Mouse (Mus musculus) adrenal gland, adult 18-20 months (tissue): ENCODE measurements around the gene Zfp157. TPM values are rescaled to one million over a fixed set of nuclear protein-coding genes. Genes with fewer than 3 reads are reported as not detected.
"Not testable (repeated sequence)": the region's sequence is repeated elsewhere in the genome, so short reads cannot be mapped to it uniquely, and the experiment has no call there.

Experiments used
- DNase-seq, 2 experiments: peaks; one replicate each; pipeline ENCODE4 v3.0.0; 2021 to 2022; ENCODE audit warnings: low spot score in 2 of 2
- long read RNA-seq, 2 experiments: library from polyadenylated mRNA; stranded (forward); transcript quantifications; one replicate each; pipeline ENCODE4 v2.0.0; 2021
- total RNA-seq, 2 experiments: library from RNA; stranded (reverse); gene quantifications; 1 replicate in 1 of 2; 2 replicates in 1 of 2; pipeline ENCODE4 v1.2.3; 2021

Zfp157 gene
- 1 to 10 TPM; 4.7 to 8.1 TPM for total RNA-seq
- long read RNA-seq, experiment 1, full-length matches to known transcripts, result 4 of 4 reads
- long read RNA-seq, experiment 1, partial matches to known transcripts, result 0 of 4 reads
- long read RNA-seq, experiment 1, other reads (novel, unspliced or antisense), result 0 of 4 reads
- long read RNA-seq, experiment 2, full-length matches to known transcripts, result 4 of 5 reads
- long read RNA-seq, experiment 2, partial matches to known transcripts, result 0 of 5 reads
- long read RNA-seq, experiment 2, other reads (novel, unspliced or antisense), result 1 of 5 reads

DNA sequence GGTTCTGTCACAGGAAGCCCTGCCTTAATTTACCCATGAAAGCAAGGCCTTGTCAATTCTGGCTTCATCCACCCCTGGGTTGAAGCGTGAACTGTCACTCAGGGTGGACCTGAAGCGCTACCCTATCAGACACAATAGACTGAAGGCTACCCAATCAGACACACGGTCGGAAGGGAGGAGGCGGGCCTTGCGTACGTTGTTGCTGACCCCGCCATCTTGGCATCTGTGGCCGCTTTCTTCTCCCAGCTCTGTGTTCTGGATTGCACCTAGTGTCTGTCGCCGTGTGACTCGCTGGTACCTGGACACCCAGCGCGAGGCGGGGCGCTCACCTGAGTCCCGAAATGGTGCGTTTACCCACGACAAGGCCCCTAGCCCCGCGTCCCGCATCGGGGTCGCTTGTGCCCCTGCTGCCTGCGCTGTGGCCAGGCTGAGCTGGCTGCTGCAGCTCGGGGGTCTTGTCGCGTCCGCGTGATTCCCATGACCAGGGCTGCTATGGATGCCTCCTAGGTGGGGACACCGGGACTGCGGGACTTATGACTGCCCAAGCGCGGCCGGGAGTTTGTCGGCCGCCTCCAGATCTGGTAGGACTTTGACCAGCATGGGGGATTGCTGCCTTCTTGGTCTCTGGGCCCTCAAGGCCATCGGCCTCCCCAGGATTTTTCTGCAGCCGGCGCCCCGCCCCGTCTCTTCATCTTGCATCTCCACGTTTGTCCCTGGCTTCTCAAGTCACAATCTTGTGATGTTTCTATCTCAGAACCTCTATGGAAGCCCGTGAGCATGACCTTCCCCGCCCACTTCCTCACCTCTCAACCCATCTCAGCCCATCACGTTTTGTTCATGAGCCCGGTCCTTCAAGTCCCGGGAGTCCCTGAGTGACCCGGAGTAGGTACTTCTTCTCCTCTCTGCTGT, at the start of gene Zfp157:
Gene Zfp157, plus strand, starts transcription at position 183 of the 909 bp plus-strand sequence.
- DNase-seq, result peak; percentile 64 to 72

DNA sequence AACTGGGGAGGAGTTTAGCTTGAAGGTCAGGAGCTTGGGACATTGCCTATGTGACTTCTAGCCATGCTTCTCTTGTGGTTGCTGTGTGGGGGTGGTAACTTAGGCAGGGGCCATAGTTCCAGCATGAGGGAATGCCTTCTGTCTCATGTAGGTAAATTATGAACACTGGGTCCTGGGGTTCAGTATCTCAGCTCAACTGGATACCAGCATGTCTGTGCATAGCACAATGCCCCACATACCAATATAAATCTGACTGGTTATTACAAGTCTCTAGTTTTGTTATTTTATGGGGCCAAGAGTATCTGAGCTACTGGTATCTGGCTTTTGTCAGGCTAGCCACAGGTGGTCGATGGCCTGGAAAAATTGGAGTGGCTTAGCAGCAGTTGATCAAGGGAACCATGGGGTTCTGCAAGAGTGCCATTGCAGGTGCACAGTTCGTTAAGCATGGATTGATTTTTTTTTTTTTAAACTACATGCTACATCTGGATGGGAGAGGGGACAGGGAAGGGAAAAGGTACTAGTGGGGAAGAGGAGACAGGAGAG, 43.4 kb upstream of the Zfp157 start:
- DNase-seq, result no peak

DNA sequence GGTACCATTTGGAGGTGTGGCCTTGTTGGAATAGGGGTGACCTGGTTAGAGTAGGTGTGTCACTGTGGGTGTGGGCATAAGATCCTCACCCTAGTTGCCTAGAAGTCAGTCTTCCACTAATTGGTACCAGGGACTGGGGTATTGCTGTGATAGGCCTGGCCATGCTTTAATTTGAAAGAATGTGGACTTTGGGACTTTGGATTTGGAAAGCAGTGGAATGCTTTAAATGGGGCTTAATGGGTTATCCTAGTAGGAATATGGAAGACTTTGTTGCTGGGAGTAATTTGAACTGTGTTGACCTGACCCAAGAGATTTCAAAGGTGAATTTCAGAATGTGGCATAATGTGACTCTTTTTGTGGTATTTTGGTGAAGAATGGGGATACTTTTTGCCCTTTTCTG, 40.8 kb upstream of the Zfp157 start:
- DNase-seq, result not testable (repeated sequence)

DNA sequence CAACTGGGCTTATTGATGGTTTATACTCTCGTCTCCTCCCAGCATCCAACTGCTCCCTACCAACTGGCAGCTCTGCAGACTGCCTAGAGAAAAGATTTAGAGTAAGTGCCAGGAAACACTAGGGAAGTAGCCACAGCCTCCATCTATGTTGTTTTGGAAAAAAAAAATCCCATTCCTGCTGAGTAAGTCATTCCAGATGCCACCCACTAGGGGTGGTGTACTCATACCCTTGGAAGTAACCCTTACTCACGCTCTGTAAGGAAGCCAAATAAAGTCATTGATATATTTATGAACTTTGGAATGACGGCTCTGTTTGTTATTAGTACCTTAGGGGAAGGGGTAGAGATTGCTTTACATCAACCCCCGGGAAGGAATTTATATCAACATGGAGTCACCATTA, 17.1 kb downstream of the Zfp157 start:
- no peak for DNase-seq

DNA sequence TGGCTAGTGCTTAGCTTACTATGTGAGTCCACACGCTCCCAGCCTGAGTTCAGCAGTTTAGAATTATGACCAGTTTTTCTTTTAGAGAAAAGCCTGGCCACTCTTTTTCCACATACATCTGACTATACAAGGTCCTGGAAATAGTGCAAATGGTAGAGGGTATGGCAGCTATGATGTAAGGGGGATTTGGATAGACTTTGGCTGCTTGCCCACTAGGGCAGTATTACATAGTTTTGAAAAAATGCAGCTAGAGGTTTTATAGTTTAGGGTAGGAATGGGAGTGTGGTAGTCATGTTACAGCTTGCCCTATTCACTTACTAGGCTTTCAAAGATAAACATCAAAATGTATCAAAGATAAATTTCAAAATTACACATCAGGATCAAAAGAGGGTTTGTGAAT, 17.8 kb downstream of the Zfp157 start:
- no peak for DNase-seq

DNA sequence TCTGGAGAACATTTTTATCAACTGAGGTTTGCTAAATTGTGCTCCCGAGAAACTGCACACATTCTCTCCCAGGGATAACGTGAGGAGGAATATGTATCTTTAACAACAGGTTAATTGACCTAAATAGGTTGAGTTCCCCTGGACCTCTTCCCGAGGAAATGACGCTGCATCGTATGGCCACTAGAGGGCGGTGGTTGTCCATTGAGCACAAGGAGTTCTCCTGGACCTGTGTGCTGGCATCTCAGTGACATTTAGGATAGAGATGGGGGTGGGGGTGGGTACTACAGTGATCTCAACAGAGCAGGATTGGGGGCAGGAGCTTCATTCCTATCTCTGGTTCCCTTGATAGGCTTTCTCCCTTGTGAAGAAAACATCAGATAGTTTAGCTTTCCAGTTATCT, 32.3 kb downstream of the Zfp157 start:
- peak; percentile 53 to 54 for DNase-seq

DNA sequence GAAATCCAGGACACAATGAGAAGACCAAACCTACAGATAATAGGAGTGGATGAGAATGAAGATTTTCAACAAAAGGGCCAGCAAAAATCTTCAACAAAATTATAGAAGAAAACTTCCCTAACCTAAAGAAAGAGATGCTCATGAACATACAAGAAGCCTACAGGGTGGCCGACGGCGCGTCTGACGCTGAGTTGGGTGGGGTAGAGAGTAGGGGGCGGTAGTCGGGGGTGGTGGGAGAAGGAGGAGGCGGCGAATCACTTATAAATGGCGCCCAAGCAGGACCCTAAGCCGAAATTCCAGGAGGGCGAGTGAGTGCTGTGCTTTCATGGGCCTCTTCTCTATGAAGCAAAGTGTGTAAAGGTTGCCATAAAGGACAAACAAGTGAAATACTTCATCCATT, 63.3 kb downstream of the Zfp157 start:
- DNase-seq, result not testable (repeated sequence)

Other genes with a start within 250 kb of the Zfp157 start
- 1 to 10 TPM; 6.4 to 9.0 TPM for gene Mblac1, start 247.2 kb upstream of the Zfp157 start, total RNA-seq
- under 1 TPM in 1 of 2 experiments, not detected in 1; 0.48 TPM for gene Nxpe5, start 215.6 kb upstream of the Zfp157 start, total RNA-seq
- gene Lamtor4, start 186.0 kb upstream of the Zfp157 start, total RNA-seq, result 10 to 100 TPM; 80.1 to 80.3 TPM
- gene BC037034, start 177.4 kb upstream of the Zfp157 start, total RNA-seq, result 10 to 100 TPM; 27.7 to 30.1 TPM
- under 1 TPM in 1 of 2 experiments, not detected in 1; 0.58 TPM for gene Gal3st4, start 168.6 kb upstream of the Zfp157 start, total RNA-seq
- not detected for gene Gm43720, start 161.5 kb upstream of the Zfp157 start, total RNA-seq
- under 1 TPM; 0.51 to 0.89 TPM for gene Gpc2, start 161.5 kb upstream of the Zfp157 start, total RNA-seq
- under 1 TPM in 1 of 2 experiments, not detected in 1; 0.13 TPM for gene Stag3, start 161.2 kb upstream of the Zfp157 start, total RNA-seq
- under 1 TPM in 1 of 2 experiments, not detected in 1; 0.64 TPM for gene Pvrig, start 99.5 kb upstream of the Zfp157 start, total RNA-seq
- gene 1700123K08Rik, start 123.2 kb downstream of the Zfp157 start, total RNA-seq, result not detected
- 10 to 100 TPM; 18.0 to 21.4 TPM for gene Zfp68, start 178.3 kb downstream of the Zfp157 start, total RNA-seq
- 1 to 10 TPM; 4.3 to 5.0 TPM for gene A430033K04Rik, start 181.4 kb downstream of the Zfp157 start, total RNA-seq